Mouse (Mus musculus): ENCODE data around the gene Lrba. TPM values are rescaled to one million over a fixed set of nuclear protein-coding genes. Genes with fewer than 3 reads are reported as not detected.

Gene Lrba
- total RNA-seq, 2 experiments from 2014 or later: 26.3 to 27.3 TPM

DNA sequence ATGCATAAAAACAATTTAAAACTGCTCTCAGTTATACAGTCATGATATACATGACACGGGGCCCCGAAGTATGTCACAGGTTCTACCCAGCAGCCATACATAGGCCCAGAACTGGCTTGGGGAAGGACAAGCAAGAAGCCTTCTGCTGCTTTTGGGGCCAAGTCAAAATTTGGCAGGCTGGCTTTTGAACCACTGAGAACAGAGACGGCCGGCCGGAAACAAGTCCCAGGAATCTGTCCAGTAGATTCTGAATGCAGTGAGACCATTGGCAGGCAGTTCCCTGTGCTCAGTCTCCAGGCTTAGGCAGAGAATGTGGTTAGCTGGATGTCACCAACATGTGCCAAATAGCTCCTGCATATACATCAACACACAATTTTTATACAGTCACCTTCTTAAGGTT lies 565.3 kb downstream of the Lrba start:
- DNase-seq (ENCODE audit: low spot score): no peak

DNA sequence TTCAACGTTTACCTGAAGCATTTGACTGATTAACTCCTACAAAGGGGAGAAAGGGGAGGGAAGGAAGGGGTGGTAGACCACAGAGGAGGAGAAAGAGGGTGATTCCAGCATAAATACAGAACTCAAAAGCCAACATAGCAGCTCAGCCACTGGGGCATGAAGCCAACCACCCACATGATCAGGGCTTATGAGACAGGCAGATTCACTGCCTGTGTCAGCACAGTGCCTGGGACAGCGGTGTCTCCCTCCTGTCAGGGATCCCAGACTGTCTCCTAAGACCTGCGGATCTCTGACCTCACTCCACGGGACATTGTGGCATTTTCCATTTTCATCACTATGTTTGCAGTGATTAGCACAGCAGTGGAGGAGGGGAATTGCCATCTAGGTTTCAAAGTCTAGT lies 568.8 kb downstream of the Lrba start:
- DNase-seq (ENCODE audit: low spot score): no peak

DNA sequence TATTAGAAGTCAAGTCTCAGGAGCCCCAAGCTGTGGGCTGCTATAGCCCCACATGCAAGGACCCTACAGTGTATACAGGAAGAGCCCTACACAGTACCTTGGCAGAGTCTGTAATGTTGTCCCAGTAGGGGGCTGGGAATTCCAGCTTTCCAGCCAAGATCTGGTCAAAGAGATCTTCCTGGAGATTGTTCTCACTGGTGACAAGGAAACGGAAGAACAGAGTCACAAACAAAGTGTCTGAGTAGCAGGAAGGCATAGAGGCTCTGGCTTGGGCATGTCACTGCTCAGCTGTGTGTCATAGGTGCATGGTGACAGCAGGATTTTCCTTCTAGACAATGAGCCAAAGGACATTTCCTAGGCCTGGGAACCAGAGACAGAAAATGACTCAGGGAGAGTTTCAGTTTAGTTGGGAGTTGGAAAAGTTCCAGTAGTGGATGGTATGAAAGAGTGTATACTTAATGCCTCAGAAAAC lies 569.3 kb downstream of the Lrba start:
- no peak for DNase-seq (ENCODE audit: low spot score)

DNA sequence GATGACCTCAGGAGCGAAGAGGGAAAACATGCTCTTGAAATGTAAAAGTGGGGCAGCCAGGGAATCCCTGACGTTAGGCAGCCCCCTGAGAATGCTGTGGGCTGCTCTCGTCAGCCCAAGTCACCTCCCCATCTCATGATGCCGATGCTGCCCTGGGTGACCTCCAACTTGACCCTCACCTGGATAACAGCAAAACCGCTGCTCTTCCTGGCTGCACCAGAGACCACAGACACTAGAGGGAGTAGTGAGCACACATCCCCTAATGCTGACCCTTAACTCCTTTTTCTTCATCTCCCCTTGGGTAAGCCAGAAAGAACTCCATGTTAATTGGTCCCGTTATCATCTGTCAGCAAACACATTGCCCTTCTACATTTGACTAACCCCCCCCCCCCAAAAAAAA lies 572.2 kb downstream of the Lrba start:
- no peak for DNase-seq (ENCODE audit: low spot score)

DNA sequence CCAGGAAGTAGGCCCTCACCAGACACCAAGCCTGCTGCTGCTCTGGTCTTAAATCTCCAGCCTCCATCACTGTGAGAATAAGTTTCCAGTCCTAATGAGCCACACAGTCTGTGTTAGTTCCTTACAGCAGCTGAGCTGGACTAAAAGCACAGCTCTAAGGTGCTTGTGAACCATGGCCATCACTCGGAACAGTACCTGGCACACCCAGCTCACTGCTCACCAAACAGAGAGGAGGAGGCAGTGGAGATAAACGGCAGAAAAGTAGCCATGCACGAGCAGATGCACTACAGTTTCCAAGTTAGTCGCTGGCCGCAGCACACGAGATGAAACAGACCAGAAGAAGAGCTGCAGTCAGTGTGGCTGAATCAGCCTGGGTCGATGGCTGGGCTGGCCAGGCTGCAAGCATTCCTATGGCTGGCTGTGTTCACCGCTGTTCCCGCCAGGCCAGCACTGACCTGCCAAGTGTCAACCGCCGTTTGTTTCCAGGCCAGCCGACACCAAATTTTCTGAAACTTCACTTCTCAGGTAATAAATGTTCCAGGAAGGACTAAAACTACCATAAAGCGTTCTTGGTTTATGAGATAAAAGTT lies 573.5 kb downstream of the Lrba start:
- DNase-seq (ENCODE audit: low spot score): no peak

DNA sequence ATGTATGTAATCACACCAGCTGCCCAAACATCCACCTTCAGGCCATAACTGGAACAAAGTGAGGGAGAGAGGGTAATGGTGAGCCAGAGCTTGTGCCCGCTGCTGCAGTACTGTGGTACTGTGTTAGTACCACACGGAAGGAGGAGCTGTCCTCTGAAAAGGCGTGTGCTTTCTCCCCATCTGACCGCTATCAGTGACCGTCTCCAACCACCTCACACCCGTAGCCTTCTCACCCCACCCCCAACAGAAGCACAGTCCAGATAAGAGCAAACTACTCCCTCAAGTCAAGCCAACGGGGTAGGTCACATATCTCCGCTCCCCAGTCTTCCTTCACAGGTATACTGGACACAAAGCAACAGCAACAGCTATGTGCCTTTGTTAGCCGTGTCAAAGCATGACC lies 574.6 kb downstream of the Lrba start:
- DNase-seq (ENCODE audit: low spot score): no peak

DNA sequence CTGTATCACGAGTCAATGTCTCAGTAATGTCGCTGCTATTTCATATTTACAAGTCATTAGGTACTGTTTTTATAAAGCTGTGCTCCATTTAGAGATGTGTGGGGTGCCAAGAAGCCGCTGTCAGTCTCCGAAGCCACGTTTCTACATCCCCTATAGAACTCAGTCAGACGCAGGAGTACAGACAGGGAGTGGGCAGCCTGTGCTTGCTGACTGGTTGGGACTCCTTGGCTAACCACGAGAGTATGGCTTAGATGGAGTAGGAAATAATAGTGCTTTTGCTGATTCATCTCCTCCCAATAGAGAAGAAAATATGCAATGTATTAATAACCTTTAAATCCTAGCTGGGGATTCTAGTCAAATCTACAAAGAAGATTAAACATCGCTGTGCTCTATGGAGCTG lies 576.4 kb downstream of the Lrba start:
- no peak for DNase-seq (ENCODE audit: low spot score)

DNA sequence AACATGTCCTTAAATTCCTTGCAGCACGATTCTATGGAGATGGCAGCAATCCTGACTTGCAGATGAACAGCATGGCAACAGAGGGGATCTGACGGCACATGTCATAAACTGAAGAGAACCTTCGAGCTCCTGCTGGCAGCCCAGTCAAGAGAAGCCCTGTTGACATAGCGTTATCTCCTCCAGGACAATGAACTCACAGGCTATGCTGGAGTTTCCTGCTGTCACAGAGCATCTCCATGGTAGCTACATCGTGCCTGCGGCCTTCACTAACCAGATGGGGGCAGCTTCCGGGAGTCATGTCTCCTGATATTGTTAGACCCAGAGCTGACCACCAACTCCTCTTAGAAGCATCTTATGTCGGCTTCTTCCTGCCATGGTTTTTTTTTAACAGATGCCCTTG lies 578.3 kb downstream of the Lrba start:
- DNase-seq (ENCODE audit: low spot score): no peak

DNA sequence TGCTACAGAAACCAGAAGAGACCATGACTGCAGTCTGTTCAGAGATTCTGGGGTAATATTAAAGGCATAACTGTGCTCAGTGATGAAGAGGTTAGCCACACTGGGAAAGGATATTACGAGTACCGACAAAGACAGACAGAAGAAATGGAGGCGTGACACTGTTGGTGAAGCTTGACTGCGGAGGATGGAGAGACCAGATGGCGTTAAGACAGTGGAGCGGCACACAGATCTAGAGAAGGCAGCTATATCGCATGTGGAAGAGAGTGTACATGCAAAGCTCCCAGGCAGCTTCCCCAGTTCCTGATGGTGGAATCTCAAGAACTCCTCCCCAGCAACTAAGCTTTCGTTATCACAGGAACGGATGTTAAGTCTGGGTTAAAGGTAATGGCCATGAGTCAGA lies 579.8 kb downstream of the Lrba start:
- DNase-seq (ENCODE audit: low spot score): no peak

DNA sequence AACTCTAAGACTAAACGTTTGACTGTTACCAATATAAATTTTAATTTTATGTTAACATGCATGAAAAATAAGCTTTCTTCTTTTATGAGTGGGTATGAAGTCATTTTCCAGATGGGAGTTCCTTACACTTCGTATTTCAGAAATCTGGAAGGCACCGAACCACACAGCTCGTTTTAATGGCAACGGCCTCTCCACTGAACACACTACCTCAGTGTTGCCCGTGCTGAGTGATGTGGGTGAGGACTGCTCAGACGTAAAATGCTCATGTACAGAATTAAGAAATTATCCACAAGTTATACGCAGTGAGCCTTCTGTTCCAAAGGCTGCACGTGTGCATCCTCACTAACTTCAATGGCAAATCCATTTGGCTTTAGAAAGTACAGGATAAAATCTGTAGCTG lies 582.4 kb downstream of the Lrba start:
- DNase-seq (ENCODE audit: low spot score): no peak

DNA sequence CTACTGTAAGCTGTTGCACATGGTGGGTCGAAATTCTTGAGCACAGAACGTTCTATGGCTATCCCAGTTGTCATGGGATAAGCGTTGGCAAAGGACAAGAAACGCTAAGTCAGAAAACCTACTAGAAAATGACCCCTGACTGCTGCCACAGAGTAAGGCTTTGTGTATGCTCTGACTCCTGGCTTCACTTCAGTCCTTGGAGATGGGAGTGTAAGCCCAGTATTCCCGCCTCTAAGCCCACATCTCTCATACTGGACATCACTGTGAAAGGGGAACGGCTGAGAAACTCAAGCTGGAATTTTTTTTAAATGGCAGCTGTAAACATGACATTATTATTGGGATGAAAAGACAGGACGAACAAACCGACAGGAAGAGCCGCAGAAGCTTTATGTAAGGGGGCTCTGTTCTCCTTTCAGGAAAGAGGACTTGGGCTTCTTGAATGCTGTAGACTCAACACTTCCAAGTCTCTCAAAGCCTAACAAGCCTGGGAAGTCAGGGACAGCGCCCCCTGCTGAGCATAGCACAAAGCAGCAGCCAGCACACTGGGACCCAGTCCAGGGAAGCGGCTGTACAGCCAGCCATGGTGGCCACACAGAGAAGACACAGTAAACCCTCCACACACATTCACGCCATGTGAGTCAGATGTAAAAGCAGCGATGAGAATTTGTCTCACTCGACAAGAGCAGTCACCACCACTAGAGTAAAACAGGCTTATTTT lies 583.4 kb downstream of the Lrba start:
- DNase-seq (ENCODE audit: low spot score): no peak

DNA sequence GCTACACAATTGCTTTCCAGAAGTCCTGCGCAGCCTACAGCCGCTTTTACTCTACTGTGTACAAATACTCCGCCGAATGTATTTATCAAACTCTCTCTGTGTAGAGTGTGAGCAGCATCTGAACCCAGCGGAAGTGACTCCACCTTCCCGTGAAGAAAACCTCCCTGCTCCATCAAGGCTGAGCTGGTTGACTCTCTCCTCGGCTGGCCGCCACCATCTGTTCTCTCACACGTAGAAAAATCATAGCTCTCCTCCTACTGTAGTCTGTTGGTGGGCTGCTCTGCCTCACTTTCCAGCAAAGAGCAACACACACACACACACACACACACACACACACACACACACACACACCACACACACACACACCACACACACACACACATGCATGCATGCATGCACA lies 584.7 kb downstream of the Lrba start:
- no peak for DNase-seq (ENCODE audit: low spot score)

DNA sequence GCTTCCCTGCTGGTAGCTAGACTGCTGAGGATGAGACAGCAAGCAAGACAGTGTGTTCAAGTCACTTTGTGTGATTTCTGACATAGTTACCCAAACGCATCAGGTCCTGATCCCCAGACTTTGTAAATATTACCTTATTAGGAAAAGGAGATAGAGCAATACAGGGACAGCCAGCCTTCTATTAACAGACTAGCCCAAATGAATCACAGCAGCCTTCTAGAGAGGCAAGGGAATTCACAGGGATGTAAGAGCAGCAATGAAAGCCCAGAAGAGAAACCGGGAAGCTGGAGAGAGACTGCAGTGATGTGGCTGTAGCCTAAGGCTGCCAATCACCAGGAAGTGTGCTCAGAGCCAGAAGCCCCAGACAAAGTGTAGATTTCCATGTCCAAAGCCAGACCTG lies 585.2 kb downstream of the Lrba start:
- no peak for DNase-seq (ENCODE audit: low spot score)

DNA sequence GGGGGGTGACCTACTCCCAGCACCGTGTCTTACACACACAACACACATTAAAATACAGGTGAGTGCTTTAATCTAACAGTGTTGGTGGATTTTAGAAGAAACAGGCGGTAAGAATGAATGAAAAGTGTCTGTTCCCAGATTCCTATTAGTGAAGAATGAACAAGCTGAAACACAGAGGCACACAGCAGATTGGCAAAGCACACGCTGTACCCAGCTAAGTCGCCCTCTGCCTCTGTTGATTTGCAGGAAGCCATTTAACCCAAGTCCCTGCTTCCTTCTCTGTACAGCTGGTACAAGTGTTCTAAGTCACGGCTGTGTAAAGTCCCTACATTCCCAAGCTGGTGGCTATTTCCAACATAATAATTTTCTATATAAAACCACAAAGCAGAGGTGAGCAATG lies 586.4 kb downstream of the Lrba start:
- DNase-seq (ENCODE audit: low spot score): no peak

DNA sequence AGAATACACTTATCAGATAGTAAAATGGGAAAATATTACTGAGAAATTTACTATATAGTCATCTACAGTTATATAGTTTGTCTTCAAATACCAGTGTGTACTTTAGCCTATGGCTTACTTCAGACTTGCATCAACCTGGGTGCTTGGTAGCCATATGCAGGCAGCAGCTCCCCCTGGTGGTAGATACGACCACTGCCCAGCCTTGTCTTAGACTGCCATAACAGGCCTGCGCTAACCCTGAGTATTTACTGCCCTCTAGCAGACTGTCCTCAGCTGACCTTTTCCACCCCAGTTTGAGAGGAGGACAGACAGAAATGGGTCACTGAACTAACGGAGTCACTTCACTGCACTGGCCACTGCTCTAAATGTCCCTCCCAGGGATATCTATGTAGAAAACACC lies 588.2 kb downstream of the Lrba start:
- DNase-seq (ENCODE audit: low spot score): peak; percentile 88

DNA sequence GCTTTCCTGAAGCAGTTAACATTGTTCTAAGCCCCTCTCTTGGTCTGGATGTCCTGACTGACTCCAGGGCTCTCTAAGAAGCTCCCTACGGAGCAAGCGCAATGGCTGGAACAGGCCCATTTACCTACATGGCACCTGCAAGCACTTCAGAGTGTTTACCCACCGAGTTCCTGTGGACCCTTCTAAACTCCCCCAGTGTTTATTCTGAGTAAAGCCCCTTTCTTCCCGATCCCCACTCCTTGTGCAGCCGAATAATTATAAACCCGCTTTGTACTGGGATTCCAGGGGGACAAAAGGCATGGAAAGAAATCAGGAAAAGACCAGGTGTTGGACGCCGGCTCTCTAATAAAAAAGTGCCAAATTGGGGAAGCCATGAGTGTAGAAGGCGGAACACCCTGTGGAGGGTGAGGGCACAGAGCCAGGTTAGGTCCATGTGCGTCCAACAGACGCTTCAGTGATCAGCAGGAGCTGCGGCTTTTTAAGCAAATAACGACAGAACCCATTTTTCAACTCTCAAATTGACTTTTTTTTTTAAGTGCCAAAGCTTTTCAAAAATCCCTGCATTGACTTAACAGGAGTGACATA lies 593.6 kb downstream of the Lrba start:
- no peak for DNase-seq (ENCODE audit: low spot score)

DNA sequence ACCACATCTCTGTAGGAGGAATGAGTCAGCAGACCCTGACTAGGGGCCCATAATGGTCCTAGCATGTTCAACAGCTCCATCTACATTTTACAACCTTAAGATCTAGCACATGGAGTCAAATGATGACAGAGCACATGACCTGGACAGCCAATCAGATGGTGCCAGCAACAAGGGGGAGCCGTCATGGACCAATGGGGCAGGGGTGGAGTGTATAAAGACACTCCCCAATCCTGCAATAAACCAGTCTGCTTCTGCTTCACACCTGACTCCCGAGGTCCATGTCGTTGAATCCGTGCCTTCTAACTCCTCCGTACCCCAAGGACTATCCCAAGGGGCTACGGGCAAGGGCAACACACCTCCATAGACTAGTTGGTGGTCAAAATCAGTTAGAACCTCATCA lies 594.9 kb downstream of the Lrba start:
- DNase-seq (ENCODE audit: low spot score): no peak

DNA sequence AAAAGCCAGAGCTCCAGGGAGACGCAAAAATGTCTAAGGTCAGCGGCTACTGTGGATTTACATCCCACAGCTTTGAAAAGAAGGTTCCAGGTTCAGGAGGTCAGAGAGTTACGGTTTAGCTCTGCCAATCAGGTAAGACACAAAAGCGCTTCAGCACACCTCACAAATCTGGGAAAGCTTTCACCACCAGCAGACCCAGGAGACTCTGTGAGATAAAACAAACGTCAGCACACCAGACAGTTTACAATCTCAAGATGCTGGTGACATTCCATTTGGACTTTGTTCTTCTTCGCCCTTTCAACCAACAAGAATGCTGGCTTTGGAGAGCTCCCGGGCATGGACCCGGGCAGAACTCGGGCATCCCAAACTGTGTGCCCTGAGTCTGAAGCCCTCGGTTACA lies 595.9 kb downstream of the Lrba start:
- no peak for DNase-seq (ENCODE audit: low spot score)

DNA sequence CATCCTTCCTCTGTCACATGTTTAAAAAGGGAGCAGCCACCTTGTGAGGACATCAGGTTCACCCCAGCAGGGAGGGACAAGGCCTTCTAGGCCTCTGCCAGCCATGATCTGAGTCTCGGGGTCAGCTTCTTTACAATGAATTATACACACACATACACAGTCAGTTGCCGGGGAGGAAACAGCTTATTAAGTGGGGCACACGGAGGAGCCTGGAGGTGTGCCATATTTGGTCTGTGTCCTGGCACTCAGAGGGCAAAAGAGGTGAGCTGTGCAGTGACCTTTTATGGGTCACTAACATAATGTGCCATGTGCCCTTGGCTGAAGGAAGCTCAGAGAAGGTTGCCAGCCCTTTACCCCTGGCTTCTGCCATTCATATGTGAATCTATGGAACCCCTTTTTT lies 596.9 kb downstream of the Lrba start:
- no peak for DNase-seq (ENCODE audit: low spot score)

DNA sequence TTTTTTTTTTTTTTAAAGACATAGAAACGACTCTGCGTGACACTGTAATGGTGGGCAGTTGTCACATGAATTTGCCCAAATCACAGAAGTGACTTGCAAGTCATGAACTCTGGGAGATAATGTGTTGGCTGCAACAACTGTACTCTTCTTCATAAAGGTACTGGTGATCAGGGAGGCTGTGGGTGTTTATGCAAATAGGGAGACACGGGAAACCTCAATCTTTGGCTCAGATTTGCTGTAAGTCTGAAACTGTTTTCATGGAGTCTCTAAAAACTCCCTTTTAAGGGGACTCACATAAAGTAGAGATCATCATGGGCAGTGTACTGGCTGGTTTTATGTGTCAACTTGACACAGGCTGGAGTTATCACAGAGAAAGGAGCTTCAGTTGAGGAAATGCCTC lies 603.0 kb downstream of the Lrba start:
- DNase-seq (ENCODE audit: low spot score): no peak

DNA sequence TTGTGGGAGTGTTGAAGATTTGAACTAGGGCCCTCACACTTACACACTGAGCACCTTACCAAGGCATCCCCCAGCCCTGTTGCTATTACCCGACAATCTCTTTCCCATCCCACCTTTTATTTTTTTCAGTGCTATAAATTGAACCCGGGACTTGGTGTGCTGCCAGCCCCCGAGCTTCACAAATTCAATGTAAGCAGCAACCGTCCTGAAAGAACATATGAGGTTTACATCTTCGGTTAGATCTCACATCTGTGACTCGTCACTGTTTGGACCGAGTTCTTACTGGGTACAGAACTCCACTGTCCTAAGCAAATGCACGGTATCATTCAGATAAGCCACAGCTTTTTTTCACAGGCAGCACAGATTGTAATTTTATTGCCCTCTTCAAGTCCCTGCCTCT lies 607.6 kb downstream of the Lrba start:
- DNase-seq (ENCODE audit: low spot score): no peak

Measured in gastrocnemius, adult 18-20 months (tissue).